ENCODE assay signal across 16 mouse cellular contexts in the genomic region with DNA sequence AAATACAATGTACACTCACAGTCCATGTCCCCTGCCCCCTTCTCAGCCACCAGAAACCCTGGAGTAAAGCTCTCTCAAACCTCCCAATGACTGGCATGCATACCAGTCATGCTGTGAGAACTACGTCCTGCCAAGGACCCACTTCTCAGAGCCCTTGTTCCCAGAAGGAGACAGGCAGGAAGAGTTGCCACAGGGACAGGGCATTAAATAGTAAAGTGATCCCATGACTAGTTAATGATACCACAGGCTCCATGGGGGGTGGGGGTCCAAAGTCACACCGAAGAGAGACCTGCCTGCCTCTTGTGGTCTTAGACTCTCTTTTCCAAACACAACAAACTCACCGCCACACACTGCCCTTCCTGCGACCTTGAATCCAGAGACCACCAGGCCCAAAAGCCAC. TPM values are rescaled to one million over a fixed set of nuclear protein-coding genes. Genes with fewer than 3 reads are reported as not detected.
DNase-seq lines count a peak whose midpoint lies in the region; ATAC-seq lines count a peak whose summit lies in the region.
"Had no signal": no experiment of that assay in that cellular context is flagged by ENCODE, and none has a peak within 500 bp of the region (broad histone marks: within the 10 kb centered on the region; RNA-seq: fewer than 3 reads in every experiment).

No protein-coding gene starts in this region.

- H3K4me1 ChIP-seq in heart, embryonic 10.5 days = peaks cover 60% of the 10 kb centered on the region
- peaks cover 62% of the 10 kb centered on the region for H3K4me1 ChIP-seq in embryonic facial prominence, embryonic 10.5 days
- peaks cover 40% of the 10 kb centered on the region for H3K4me1 ChIP-seq in kidney, embryonic 16.5 days (ENCODE audit: insufficient read depth, low read length)
- H3K4me1 ChIP-seq in liver, embryonic 12.5 days = peaks cover 99% of the 10 kb centered on the region

- no peak for DNase-seq in heart, embryonic 10.5 days (ENCODE audit: low spot score)
- DNase-seq in heart, adult 11 months = no peak
- no peak for DNase-seq in embryonic facial prominence, embryonic 10.5 days (ENCODE audit: low spot score)
- no peak for DNase-seq in right cerebral cortex, adult 2 months (ENCODE audit: low spot score in 2 of 2)
- DNase-seq in spleen, postnatal 36 days (ENCODE audit: low spot score in 2 of 2) = no peak
- DNase-seq in adrenal gland, postnatal 4 days (ENCODE audit: low spot score in 2 of 2) = no peak
- DNase-seq: cerebellum, adult 11-12 months; gastrocnemius, postnatal 14 days had no signal

- ATAC-seq in kidney, embryonic 16.5 days (ENCODE audit: low FRiP score, low TSS enrichment) = no peak; the same call in 1 of the 2 replicates
- no peak for ATAC-seq in liver, embryonic 12.5 days
- ATAC-seq: forebrain, embryonic 16.5 days; midbrain, embryonic 13.5 days; Patski had no signal

- no peaks in the 10 kb centered on the region for H3K36me3 ChIP-seq in heart, embryonic 10.5 days
- H3K36me3 ChIP-seq in embryonic facial prominence, embryonic 10.5 days (replicated peaks) = no peaks in the 10 kb centered on the region
- H3K36me3 ChIP-seq in kidney, embryonic 16.5 days (ENCODE audit: insufficient read depth, low read length) = no peaks in the 10 kb centered on the region
- H3K36me3 ChIP-seq in liver, embryonic 12.5 days = no peaks in the 10 kb centered on the region; the same call in 1 of the 2 replicates
- H3K36me3 ChIP-seq: embryonic facial prominence, embryonic 15.5 days; heart, embryonic 15.5 days; hindbrain, embryonic 15.5 days; midbrain, embryonic 13.5 days had no signal

- peak overlapping the region; percentile 60; the same call in 1 of the 2 replicates for H3K27ac ChIP-seq in heart, embryonic 10.5 days
- 0 out of 2 replicates have a peak overlapping the region, but pooled peaks have one; percentile 31 for H3K27ac ChIP-seq in embryonic facial prominence, embryonic 10.5 days (replicated peaks)
- peak overlapping the region; percentile 78 for H3K27ac ChIP-seq in kidney, embryonic 16.5 days (ENCODE audit: low read length)
- H3K27ac ChIP-seq in liver, embryonic 12.5 days = peak overlapping the region; percentile 88
- H3K27ac ChIP-seq: heart, embryonic 15.5 days; hindbrain, embryonic 15.5 days; midbrain, embryonic 13.5 days had no signal

- H3K4me2 ChIP-seq in kidney, embryonic 16.5 days (replicated peaks; ENCODE audit: low read depth, low read length) = no peak overlapping the region
- 0 out of 2 replicates have a peak overlapping the region, but pooled peaks have one; percentile 10 for H3K4me2 ChIP-seq in liver, embryonic 12.5 days
- H3K4me2 ChIP-seq: embryonic facial prominence, embryonic 15.5 days; heart, embryonic 15.5 days; hindbrain, embryonic 15.5 days; midbrain, embryonic 13.5 days had no signal

- no peaks in the 10 kb centered on the region for H3K9me3 ChIP-seq in heart, embryonic 10.5 days
- no peaks in the 10 kb centered on the region for H3K9me3 ChIP-seq in embryonic facial prominence, embryonic 10.5 days
- no peaks in the 10 kb centered on the region for H3K9me3 ChIP-seq in kidney, embryonic 16.5 days (ENCODE audit: low read length)
- no peaks in the 10 kb centered on the region for H3K9me3 ChIP-seq in liver, embryonic 12.5 days (replicated peaks)
- H3K9me3 ChIP-seq: embryonic facial prominence, embryonic 15.5 days; heart, embryonic 15.5 days; hindbrain, embryonic 15.5 days; midbrain, embryonic 13.5 days had no signal

- peak overlapping the region; percentile 5; the same call in 1 of the 2 replicates for H3K9ac ChIP-seq in kidney, embryonic 16.5 days (replicated peaks; ENCODE audit: low read length)
- peak overlapping the region; percentile 33; the same call in 1 of the 2 replicates for H3K9ac ChIP-seq in liver, embryonic 12.5 days
- H3K9ac ChIP-seq: embryonic facial prominence, embryonic 15.5 days; heart, embryonic 15.5 days; hindbrain, embryonic 15.5 days; midbrain, embryonic 13.5 days had no signal

- H3K4me3 ChIP-seq in heart, embryonic 10.5 days = no peak overlapping the region
- no peak overlapping the region for H3K4me3 ChIP-seq in embryonic facial prominence, embryonic 10.5 days
- no peak overlapping the region for H3K4me3 ChIP-seq in kidney, embryonic 16.5 days (ENCODE audit: low read length)
- H3K4me3 ChIP-seq in liver, embryonic 12.5 days = no peak overlapping the region
- H3K4me3 ChIP-seq: embryonic facial prominence, embryonic 15.5 days; heart, embryonic 15.5 days; hindbrain, embryonic 15.5 days; midbrain, embryonic 13.5 days had no signal

- 73% methylated on average over 4 of the region's 4 CpGs for WGBS in heart, embryonic 10.5 days
- WGBS in embryonic facial prominence, embryonic 10.5 days = 87% methylated on average over 4 of the region's 4 CpGs
- WGBS in kidney, embryonic 16.5 days = 53% methylated on average over 4 of the region's 4 CpGs
- 74% methylated on average over 4 of the region's 4 CpGs for WGBS in liver, embryonic 12.5 days (ENCODE audit: insufficient replicate concordance)

- peaks cover 31% of the 10 kb centered on the region for H3K27me3 ChIP-seq in heart, embryonic 10.5 days (ENCODE audit: insufficient read depth, poor library complexity, severe bottlenecking)
- peaks cover 3% of the 10 kb centered on the region; the same call in 1 of the 2 replicates for H3K27me3 ChIP-seq in embryonic facial prominence, embryonic 10.5 days (replicated peaks; ENCODE audit: low read depth, poor library complexity, severe bottlenecking)
- H3K27me3 ChIP-seq in kidney, embryonic 16.5 days (ENCODE audit: insufficient read depth, low read length) = no peaks in the 10 kb centered on the region
- H3K27me3 ChIP-seq in liver, embryonic 12.5 days (replicated peaks) = no peaks in the 10 kb centered on the region
- H3K27me3 ChIP-seq: embryonic facial prominence, embryonic 15.5 days; heart, embryonic 15.5 days; hindbrain, embryonic 15.5 days; midbrain, embryonic 13.5 days; Patski had no signal

RNA-seq across cellular contexts. Expression of a gene that starts 10.4 kb away (rescaled TPM):
- 12.9 and 16.6 TPM in 2 replicates for polyA plus RNA-seq in heart, embryonic 10.5 days (2016; fragmentation: Nextera tagmentation; extraction: Ambion mirVana)
- polyA plus RNA-seq in embryonic facial prominence, embryonic 10.5 days (2016; fragmentation: Nextera tagmentation; extraction: Ambion mirVana) = 5.2 and 7.3 TPM in 2 replicates
- 64.1 and 71.8 TPM in 2 replicates for polyA plus RNA-seq in kidney, embryonic 16.5 days (2015; fragmentation: Nextera tagmentation; extraction: Ambion mirVana)
- 46.2 and 49.4 TPM in 2 replicates for polyA plus RNA-seq in liver, embryonic 12.5 days (2016; fragmentation: Nextera tagmentation; extraction: Ambion mirVana)
- total RNA-seq in adrenal gland, postnatal 4 days (2021) = 10 to 100 TPM; 68.7 to 73.7 TPM

Comparison
In these comparisons a context has a peak if more than half of its experiments do, and no peak if none do; other contexts are left out.
1. H3K27ac ChIP-seq: peak in every context shown above with its lines; median percentile 88 in liver, embryonic 12.5 days; 78 in kidney, embryonic 16.5 days; 60 in heart, embryonic 10.5 days; 31 in embryonic facial prominence, embryonic 10.5 days.